Mouse (Mus musculus) common myeloid progenitor, adult 5-6 weeks (primary cell): ENCODE measurements around the gene Tle6. TPM values are rescaled to one million over a fixed set of nuclear protein-coding genes. Genes with fewer than 3 reads are reported as not detected.

Source experiments
- ATAC-seq: replicated peaks from 2 replicates; pipeline ENCODE4 v1.8.0; 2016; ENCODE audit warnings: low read depth, mild to moderate bottlenecking, moderate TSS enrichment, inconsistent platforms; ENCODE audit not compliant: poor library complexity, severe bottlenecking
- total RNA-seq: library from RNA; stranded (forward); fragments of 200-1000, 187-1606 nt; gene quantifications from 2 replicates; pipeline ENCODE4 v1.2.3, GENCODE M21; 2017

Tle6 gene
- total RNA-seq, 1 experiment from 2014 or later, result 26.1 TPM

- ATAC-seq, result no peak
Measured at GRCm38 (mm10) chr10:81595599-81595998, 5.3 kb downstream of the Tle6 start.

- ATAC-seq, result no peak
Measured at GRCm38 (mm10) chr10:81593935-81594334, 6.9 kb downstream of the Tle6 start.

GRCm38 (mm10) chr10:81593223-81593622, 7.7 kb downstream of the Tle6 start:
- no peak for ATAC-seq

- no peak for ATAC-seq
Measured at GRCm38 (mm10) chr10:81592631-81593030, 8.2 kb downstream of the Tle6 start.

- ATAC-seq, result no peak
Measured at GRCm38 (mm10) chr10:81591846-81592245, 9.0 kb downstream of the Tle6 start.

GRCm38 (mm10) chr10:81588739-81589138, 12.1 kb downstream of the Tle6 start:
- ATAC-seq, result peak; percentile 27; the same call in 1 of the 2 replicates

GRCm38 (mm10) chr10:81583347-81583746, 17.5 kb downstream of the Tle6 start:
- no peak for ATAC-seq

GRCm38 (mm10) chr10:81580441-81581070, 20.3 kb downstream of the Tle6 start:
- peak; percentile 84 for ATAC-seq

- peak; percentile 24 for ATAC-seq
Measured at GRCm38 (mm10) chr10:81579967-81580366, 20.9 kb downstream of the Tle6 start.

GRCm38 (mm10) chr10:81575695-81576094, 25.2 kb downstream of the Tle6 start:
- no peak for ATAC-seq

- no peak for ATAC-seq
Measured at GRCm38 (mm10) chr10:81575208-81575631, 25.7 kb downstream of the Tle6 start.

- no peak for ATAC-seq
Measured at GRCm38 (mm10) chr10:81574081-81575056, 26.5 kb downstream of the Tle6 start, which contains the start of gene Tle2. Tle2 (plus strand) TSS chr10:81574561.

- ATAC-seq, result no peak
Measured at GRCm38 (mm10) chr10:81572975-81573374, 27.9 kb downstream of the Tle6 start.

- 0 out of 2 replicates have a peak, but pooled peaks have one; percentile 1 for ATAC-seq
Measured at GRCm38 (mm10) chr10:81572133-81572671, 28.7 kb downstream of the Tle6 start.

GRCm38 (mm10) chr10:81571501-81571876, 29.4 kb downstream of the Tle6 start:
- ATAC-seq, result peak; percentile 89

- ATAC-seq, result peak; percentile 45
Measured at GRCm38 (mm10) chr10:81570831-81571500, 29.9 kb downstream of the Tle6 start.

GRCm38 (mm10) chr10:81570238-81570800, 30.6 kb downstream of the Tle6 start:
- no peak for ATAC-seq

GRCm38 (mm10) chr10:81569507-81570237, 31.2 kb downstream of the Tle6 start:
- no peak for ATAC-seq
